Mouse (Mus musculus): Measurements from ENCODE around the gene Pacsin2. TPM values are rescaled to one million over a fixed set of nuclear protein-coding genes. Genes with fewer than 3 reads are reported as not detected.

The Pacsin2 gene
- polyA plus RNA-seq, 2 experiments = 41.6 to 58.4 TPM

DNA sequence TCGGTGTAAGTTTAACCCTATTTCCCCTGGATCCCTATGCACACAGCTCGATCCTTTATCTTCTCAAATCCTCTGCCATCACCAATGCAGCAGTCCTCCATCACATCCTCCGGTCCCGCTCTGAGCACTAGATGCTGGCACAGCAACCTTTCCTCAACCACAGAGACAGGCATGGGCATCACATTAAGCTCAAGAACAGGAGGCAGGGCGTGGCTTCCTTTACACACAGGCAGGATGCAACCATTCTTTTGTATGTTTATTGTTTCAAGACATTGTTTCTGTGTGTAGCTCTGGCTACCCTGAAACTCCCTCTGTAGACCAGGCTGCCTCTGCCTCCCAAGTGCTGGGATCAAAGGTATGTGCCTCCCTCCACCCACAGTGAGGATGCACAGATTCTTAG is 8.8 kb downstream of the Pacsin2 start:
- no peak for TF ChIP-seq POLR2A (IDR thresholded peaks at IDR 0.05; ENCODE audit: borderline replicate concordance, extremely low read depth, insufficient read depth, insufficient read length)
- no peaks in the 10 kb centered on the region for H3K9me3 ChIP-seq (ENCODE audit: control insufficient read depth, low read length)
- no peaks in the 10 kb centered on the region for H3K27me3 ChIP-seq (ENCODE audit: control insufficient read depth, insufficient read depth, low read length)
- H3K4me2 ChIP-seq (replicated peaks; ENCODE audit: low read depth, low read length, severe bottlenecking) = no peak overlapping the region
- ATAC-seq (ENCODE audit: low FRiP score, low read depth) (no peak), DNase-seq (ENCODE audit: low spot score) (no peak)
- H3K4me1 ChIP-seq (ENCODE audit: control insufficient read depth, insufficient read depth, low read length) = peaks cover 8% of the 10 kb centered on the region; the same call in 1 of the 2 replicates
- H3K27ac ChIP-seq (replicated peaks; ENCODE audit: low read depth, low read length) = no peak overlapping the region
- no peak overlapping the region for H3K4me3 ChIP-seq (replicated peaks; ENCODE audit: low read length)
- H3K36me3 ChIP-seq (ENCODE audit: control insufficient read depth, insufficient read depth, low read length) = no peaks in the 10 kb centered on the region
- no peak overlapping the region for H3K9ac ChIP-seq (ENCODE audit: low read depth, low read length, severe bottlenecking)
- whole genome bisulfite sequencing = 90% methylated on average over 5 of the region's 5 CpGs

DNA sequence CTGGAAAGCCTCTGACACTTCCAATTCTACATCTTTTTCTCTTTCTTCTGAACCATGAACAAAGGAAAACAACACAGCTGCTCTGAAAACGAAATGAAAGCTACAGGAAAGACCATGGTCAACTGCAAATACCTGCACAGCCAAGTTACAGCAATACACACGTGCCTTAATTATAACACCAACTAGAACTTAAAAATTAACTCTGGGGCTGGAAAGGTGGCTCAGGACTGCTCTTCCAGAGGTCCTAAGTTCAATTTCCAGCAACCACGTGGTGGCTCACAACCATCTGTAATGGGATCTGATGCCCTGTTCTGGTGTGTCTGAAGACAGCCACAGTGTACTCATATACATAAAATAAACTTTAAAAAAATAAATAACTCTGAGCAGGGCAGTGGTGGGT is 9.4 kb downstream of the Pacsin2 start:
- Histone ChIP-seq H3K27me3 (ENCODE audit: control insufficient read depth, insufficient read depth, low read length) (no peaks in the 10 kb centered on the region), H3K4me3 (replicated peaks; ENCODE audit: low read length) (no peak overlapping the region), H3K36me3 (ENCODE audit: control insufficient read depth, insufficient read depth, low read length) (no peaks in the 10 kb centered on the region), H3K4me1 (ENCODE audit: control insufficient read depth, insufficient read depth, low read length) (peaks cover 8% of the 10 kb centered on the region; the same call in 1 of the 2 replicates), H3K27ac (replicated peaks; ENCODE audit: low read depth, low read length) (no peak overlapping the region), H3K9ac (ENCODE audit: low read depth, low read length, severe bottlenecking) (no peak overlapping the region), H3K9me3 (ENCODE audit: control insufficient read depth, low read length) (no peaks in the 10 kb centered on the region), H3K4me2 (replicated peaks; ENCODE audit: low read depth, low read length, severe bottlenecking) (no peak overlapping the region)
- no peak for TF ChIP-seq POLR2A (IDR thresholded peaks at IDR 0.05; ENCODE audit: borderline replicate concordance, extremely low read depth, insufficient read depth, insufficient read length)
- no peak for DNase-seq (ENCODE audit: low spot score)
- WGBS = 69% methylated on average over 3 of the region's 3 CpGs
- no peak for ATAC-seq (ENCODE audit: low FRiP score, low read depth)

DNA sequence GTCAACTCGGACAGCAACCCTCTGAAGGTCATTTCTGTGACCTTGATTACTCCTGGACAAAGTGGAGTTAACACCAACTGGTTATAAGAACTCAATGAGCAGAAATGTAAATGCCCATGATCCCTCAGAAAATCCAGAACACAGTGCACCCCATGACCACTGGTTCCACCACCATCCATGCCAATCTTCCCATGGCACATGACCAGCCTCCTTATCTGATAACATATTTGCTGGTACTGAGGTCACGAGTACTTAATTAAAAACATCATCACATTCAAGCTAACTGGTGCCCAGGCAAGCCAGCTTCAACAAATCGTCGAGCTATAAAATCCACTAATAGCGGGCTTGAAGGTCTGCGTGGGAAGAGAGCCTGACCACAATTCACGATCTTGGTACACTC is 10.0 kb downstream of the Pacsin2 start:
- TF ChIP-seq POLR2A (IDR thresholded peaks at IDR 0.05; ENCODE audit: borderline replicate concordance, extremely low read depth, insufficient read depth, insufficient read length) = no peak
- Histone ChIP-seq H3K27ac (replicated peaks; ENCODE audit: low read depth, low read length) (no peak overlapping the region), H3K9ac (ENCODE audit: low read depth, low read length, severe bottlenecking) (no peak overlapping the region), H3K4me2 (replicated peaks; ENCODE audit: low read depth, low read length, severe bottlenecking) (no peak overlapping the region), H3K27me3 (ENCODE audit: control insufficient read depth, insufficient read depth, low read length) (no peaks in the 10 kb centered on the region), H3K9me3 (ENCODE audit: control insufficient read depth, low read length) (no peaks in the 10 kb centered on the region), H3K36me3 (ENCODE audit: control insufficient read depth, insufficient read depth, low read length) (no peaks in the 10 kb centered on the region), H3K4me1 (ENCODE audit: control insufficient read depth, insufficient read depth, low read length) (peaks cover 8% of the 10 kb centered on the region; the same call in 1 of the 2 replicates), H3K4me3 (replicated peaks; ENCODE audit: low read length) (no peak overlapping the region)
- 50% methylated on average over 7 of the region's 7 CpGs for WGBS
- DNase-seq (ENCODE audit: low spot score) = no peak
- no peak for ATAC-seq (ENCODE audit: low FRiP score, low read depth)

DNA sequence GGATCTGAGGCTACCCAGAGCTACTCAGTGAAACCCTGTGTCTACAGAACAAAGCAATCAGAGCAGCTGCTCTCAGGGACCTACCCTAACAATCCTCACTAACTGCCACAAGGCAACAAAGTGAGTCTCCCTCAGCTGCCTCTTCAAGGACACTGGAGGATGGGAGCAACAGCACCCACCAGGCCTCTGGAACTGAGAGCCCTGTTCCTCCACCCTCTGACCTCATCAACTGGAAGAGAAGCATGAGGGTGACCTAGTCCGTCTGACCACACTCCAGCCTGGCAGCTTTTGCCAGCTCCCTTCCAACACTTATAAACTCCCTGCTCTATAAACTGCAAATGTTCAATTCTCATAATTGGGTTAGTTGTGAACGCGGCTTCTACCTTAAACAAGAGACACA is 10.5 kb downstream of the Pacsin2 start:
- no peak for TF ChIP-seq POLR2A (IDR thresholded peaks at IDR 0.05; ENCODE audit: borderline replicate concordance, extremely low read depth, insufficient read depth, insufficient read length)
- WGBS = 55% methylated on average over 3 of the region's 3 CpGs
- no peak overlapping the region for H3K9ac ChIP-seq (ENCODE audit: low read depth, low read length, severe bottlenecking)
- H3K9me3 ChIP-seq (ENCODE audit: control insufficient read depth, low read length) = no peaks in the 10 kb centered on the region
- ATAC-seq (ENCODE audit: low FRiP score, low read depth) (no peak), DNase-seq (ENCODE audit: low spot score) (no peak)
- H3K27me3 ChIP-seq (ENCODE audit: control insufficient read depth, insufficient read depth, low read length) = no peaks in the 10 kb centered on the region
- no peak overlapping the region for H3K4me2 ChIP-seq (replicated peaks; ENCODE audit: low read depth, low read length, severe bottlenecking)
- H3K4me3 ChIP-seq (replicated peaks; ENCODE audit: low read length) = no peak overlapping the region
- no peaks in the 10 kb centered on the region for H3K36me3 ChIP-seq (ENCODE audit: control insufficient read depth, insufficient read depth, low read length)
- H3K27ac ChIP-seq (replicated peaks; ENCODE audit: low read depth, low read length) = no peak overlapping the region
- peaks cover 8% of the 10 kb centered on the region; the same call in 1 of the 2 replicates for H3K4me1 ChIP-seq (ENCODE audit: control insufficient read depth, insufficient read depth, low read length)

DNA sequence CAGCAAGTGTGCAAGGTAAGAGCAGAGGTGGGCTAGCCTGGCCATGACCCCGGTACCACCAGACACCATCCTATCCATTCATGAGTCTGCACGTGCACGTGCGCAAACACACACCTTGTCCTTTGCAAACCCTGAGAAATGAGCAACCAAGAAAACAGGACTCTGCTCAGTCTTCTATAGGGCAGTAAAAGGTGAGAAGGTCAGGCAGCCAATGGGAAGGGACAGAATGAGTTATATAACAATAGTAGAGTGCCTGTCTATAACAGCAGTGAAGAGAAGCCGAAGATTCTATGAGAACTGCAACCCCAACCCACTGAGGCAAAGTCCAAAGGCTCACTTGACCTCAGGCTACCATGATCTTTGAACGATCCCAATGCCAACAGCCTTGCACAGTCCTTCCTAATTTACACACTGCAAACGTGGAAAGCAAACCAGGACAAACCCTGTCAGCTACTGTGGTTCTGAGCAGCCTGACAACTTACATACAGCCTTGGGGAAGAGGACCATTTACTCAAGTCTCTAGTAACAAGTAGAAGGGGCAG is 12.1 kb downstream of the Pacsin2 start:
- no peaks in the 10 kb centered on the region for H3K36me3 ChIP-seq (ENCODE audit: control insufficient read depth, insufficient read depth, low read length)
- TF ChIP-seq POLR2A (IDR thresholded peaks at IDR 0.05; ENCODE audit: borderline replicate concordance, extremely low read depth, insufficient read depth, insufficient read length) = no peak
- H3K4me2 ChIP-seq (replicated peaks; ENCODE audit: low read depth, low read length, severe bottlenecking) = no peak overlapping the region
- no peak overlapping the region for H3K27ac ChIP-seq (replicated peaks; ENCODE audit: low read depth, low read length)
- DNase-seq (ENCODE audit: low spot score) (no peak), ATAC-seq (ENCODE audit: low FRiP score, low read depth) (no peak)
- H3K4me3 ChIP-seq (replicated peaks; ENCODE audit: low read length) = no peak overlapping the region
- H3K9me3 ChIP-seq (ENCODE audit: control insufficient read depth, low read length) = no peaks in the 10 kb centered on the region
- H3K9ac ChIP-seq (ENCODE audit: low read depth, low read length, severe bottlenecking) = no peak overlapping the region
- H3K4me1 ChIP-seq (ENCODE audit: control insufficient read depth, insufficient read depth, low read length) = peaks cover 15% of the 10 kb centered on the region
- 83% methylated on average over 7 of the region's 7 CpGs for WGBS
- H3K27me3 ChIP-seq (ENCODE audit: control insufficient read depth, insufficient read depth, low read length) = no peaks in the 10 kb centered on the region
